Mouse (Mus musculus) bone marrow macrophage, adult 2 months (primary cell): Measurements from ENCODE around the gene Tmem206.

Experiments used
- CTCF ChIP-seq: IDR thresholded peaks from 2 replicates; pipeline ENCODE4 v1.5.1; 2012; ENCODE audit warnings: low read depth, mild to moderate bottlenecking, low read length, moderate library complexity
- POLR2A ChIP-seq: IDR thresholded peaks from 2 replicates; pipeline ENCODE4 v1.6.1; 2012; ENCODE audit warnings: mild to moderate bottlenecking, low read depth, low read length, borderline replicate concordance

DNA sequence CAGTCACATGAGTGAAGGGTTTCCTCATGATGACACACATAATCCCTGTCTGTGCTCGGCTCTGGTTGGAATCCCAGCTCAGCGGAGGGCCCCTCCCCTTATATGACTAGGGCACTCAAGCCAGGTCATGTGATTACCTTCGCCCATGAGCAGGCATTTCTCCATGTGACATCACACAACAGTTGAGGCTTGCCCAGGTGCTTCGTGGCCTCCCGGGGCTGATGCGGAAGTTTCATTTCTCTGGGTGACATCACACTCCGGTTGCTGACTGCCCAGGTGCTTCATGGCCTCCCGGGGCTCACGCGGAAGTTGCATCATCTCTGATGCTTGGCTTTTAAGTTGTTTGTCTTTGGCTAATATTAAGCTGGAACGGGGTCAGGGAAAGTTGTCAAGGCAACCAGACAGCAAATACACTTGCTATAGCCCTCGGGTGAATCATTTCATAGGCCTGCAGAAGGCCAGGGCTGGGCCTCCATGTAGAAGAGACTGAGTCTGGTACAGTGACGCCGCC, 48.1 kb upstream of the Tmem206 start:
- no peak for TF ChIP-seq POLR2A
- no peak for TF ChIP-seq CTCF
